Mouse (Mus musculus): Measurements from ENCODE around the gene Tbr1. TPM values are rescaled to one million over a fixed set of nuclear protein-coding genes. Genes with fewer than 3 reads are reported as not detected.

Gene Tbr1
- polyA plus RNA-seq, 1 experiment from 2014 or later = 0.26 TPM

DNA sequence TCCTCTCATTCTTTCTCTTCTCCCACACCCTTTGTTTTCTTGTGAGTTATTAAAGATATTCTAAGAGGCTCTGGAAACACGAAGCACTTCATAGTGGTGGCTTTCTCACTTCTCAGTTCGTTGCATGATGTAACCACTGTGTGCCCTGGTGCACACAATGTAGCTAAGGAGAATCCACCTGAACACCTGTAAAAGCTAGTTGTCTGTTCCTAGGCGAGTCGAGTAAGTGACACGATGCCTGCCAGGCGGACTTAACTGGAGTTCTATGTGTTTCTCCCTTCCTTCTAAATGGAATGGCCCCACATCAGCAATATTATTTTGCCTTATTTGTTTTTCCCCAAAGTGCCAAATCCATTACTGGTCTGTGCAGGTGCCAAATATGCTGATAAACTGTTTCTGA is 10.4 kb downstream of the Tbr1 start:
- WGBS = 18% methylated on average over 6 of the region's 6 CpGs
- no peaks in the 10 kb centered on the region for H3K36me3 ChIP-seq
- no peak overlapping the region for H3K4me3 ChIP-seq
- H3K4me2 ChIP-seq = no peak overlapping the region
- ATAC-seq (ENCODE audit: insufficient number of reproducible peaks, low FRiP score, low TSS enrichment, low read depth) = no peak
- H3K9me3 ChIP-seq = no peaks in the 10 kb centered on the region
- H3K4me1 ChIP-seq = peaks cover 29% of the 10 kb centered on the region
- no peak overlapping the region for H3K9ac ChIP-seq
- H3K27ac ChIP-seq = no peak overlapping the region
- H3K27me3 ChIP-seq = peaks cover 67% of the 10 kb centered on the region

DNA sequence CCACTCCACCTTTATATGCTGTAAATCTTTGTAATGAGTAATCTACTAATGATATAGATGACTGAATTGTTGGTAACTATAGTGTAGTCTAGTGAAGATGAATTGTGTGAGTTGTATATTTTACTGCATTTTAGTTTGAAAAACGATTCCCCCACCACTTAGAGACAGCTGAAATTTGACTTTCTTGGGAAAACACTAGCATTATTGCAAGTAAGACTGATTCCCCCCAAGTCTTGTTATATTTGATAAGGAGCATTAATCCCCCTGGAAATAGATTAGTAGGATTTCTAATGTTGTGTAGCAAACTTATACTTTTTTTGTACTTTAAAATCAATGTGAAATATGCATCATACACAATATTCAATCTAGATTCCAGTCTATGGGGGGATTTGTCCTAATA is 10.8 kb downstream of the Tbr1 start:
- Histone ChIP-seq H3K4me3 (no peak overlapping the region), H3K4me2 (no peak overlapping the region), H3K36me3 (no peaks in the 10 kb centered on the region), H3K4me1 (peaks cover 29% of the 10 kb centered on the region), H3K9ac (no peak overlapping the region), H3K27ac (no peak overlapping the region), H3K27me3 (peaks cover 65% of the 10 kb centered on the region), H3K9me3 (no peaks in the 10 kb centered on the region)
- no peak for ATAC-seq (ENCODE audit: insufficient number of reproducible peaks, low FRiP score, low TSS enrichment, low read depth)
- WGBS = 20% methylated on average over 1 of the region's 1 CpGs

DNA sequence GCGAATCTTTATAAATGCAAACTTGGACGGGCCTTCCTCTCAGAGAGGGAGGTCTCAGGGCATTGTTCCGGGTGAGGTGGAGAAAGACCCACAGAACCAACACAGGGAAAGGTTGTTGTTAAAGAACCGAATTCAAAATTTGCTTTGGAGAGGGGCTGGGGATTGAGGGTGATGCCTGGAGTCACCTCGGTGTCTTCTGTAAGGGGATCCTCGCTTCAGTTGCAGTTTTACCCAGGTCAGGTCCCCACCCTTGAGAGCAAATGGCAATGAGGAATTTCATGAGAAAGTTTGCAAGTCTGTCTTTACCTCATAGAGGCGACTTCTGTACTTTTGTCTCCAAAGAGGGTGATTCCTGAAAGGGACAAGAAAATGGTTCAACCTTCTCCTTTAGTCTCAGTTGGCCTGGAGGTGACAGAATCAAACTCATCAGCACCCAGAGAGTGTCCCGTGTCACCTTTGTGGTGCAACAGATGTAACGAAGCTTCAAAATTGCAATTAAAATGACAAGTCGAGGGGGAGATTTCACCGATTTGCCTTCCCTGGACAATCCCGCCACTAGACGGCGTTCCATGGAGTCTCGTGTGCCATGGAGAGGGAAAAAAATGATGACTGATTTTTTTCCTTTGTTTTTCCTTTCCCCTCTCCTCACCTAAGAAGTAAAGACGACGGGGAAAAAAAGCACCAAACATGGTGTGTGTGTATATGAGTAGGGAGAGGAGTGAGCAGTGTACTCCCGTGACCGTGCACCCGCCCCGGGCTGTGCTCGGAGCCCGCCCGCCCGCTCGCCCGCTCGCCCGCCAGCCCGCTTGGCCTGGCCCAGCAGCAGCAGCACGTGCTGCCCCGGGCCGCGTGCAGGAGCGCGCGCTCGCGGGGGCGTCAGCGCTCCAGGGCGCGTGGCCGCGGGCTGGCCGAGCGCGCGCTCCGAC is 12.1 kb downstream of the Tbr1 start:
- Histone ChIP-seq H3K9me3 (no peaks in the 10 kb centered on the region), H3K4me1 (peaks cover 29% of the 10 kb centered on the region), H3K4me3 (peak overlapping the region; percentile 45), H3K27me3 (peaks cover 52% of the 10 kb centered on the region), H3K36me3 (no peaks in the 10 kb centered on the region), H3K27ac (0 out of 2 replicates have a peak overlapping the region, but pooled peaks have one; percentile 75), H3K9ac (0 out of 2 replicates have a peak overlapping the region, but pooled peaks have one; percentile 54), H3K4me2 (peak overlapping the region; percentile 88)
- 5% methylated on average over 40 of the region's 50 CpGs for WGBS
- ATAC-seq (ENCODE audit: insufficient number of reproducible peaks, low FRiP score, low TSS enrichment, low read depth) = peak; percentile 64; the same call in 1 of the 2 replicates

DNA sequence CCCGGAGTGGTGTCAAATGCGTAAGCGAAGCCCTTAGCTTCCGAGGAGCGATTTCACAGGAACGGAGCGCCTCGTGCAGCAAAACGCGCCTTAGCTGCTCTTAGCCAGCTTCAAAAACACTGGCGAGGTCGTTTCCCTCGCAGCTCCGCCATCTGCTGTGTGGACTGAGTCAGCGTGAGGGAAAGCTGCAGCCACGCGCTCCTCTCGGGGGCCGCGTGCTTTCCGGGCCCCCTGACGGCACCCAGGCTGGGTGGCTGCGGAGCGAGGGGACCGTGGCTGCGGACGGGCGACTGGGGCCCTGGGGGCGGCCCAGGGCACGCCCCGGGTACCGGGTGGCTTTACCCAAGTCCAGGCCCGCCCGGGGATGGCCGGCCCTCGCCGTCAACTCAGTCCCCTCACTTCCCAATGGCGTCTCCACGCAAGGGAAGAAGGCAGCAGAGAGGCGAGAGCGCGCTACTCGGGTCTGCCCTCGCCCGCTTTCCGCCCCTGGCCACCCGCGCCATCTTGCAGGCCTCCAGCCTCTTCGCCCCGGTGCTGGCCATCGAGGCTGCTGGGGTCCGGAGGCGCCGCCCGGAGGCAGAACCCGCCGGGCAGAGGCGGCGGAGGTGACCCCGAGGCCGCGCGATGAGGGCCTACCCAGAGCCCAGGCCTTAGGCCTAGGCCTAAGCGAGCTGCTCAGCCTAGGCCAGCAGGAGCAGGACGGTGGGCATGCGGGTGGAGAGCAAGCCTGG is 13.0 kb downstream of the Tbr1 start:
- H3K27me3 ChIP-seq = peaks cover 43% of the 10 kb centered on the region

DNA sequence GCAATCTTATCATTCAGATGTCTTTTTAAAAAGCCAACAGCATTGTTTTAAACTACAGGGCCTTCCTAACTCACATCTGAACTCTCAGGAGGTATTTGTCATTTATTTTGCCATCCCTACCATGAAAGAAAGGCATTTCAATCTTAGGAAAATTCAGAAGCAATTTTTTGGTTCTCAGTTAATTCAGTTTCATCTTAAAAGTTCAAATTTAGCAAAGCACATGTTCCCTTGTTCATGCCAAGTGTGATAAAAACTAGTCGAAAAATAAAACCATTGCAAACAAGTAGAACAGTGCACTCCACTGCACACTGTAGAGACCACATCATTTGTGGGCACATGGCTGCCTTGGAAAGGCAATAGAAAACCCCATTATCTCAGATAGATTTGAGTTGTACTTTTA is 15.5 kb downstream of the Tbr1 start:
- Histone ChIP-seq H3K4me3 (no peak overlapping the region), H3K9me3 (no peaks in the 10 kb centered on the region), H3K27ac (no peak overlapping the region), H3K36me3 (no peaks in the 10 kb centered on the region), H3K9ac (no peak overlapping the region), H3K4me2 (no peak overlapping the region), H3K4me1 (peaks cover 15% of the 10 kb centered on the region), H3K27me3 (peaks cover 21% of the 10 kb centered on the region)
- 76% methylated on average over 1 of the region's 1 CpGs for WGBS
- ATAC-seq (ENCODE audit: insufficient number of reproducible peaks, low FRiP score, low TSS enrichment, low read depth) = no peak

More for the DNA sequence above, 13.0 kb downstream of the Tbr1 start:
- peak; percentile 62 for ATAC-seq (ENCODE audit: insufficient number of reproducible peaks, low FRiP score, low TSS enrichment, low read depth)
- Histone ChIP-seq H3K9ac (peak overlapping the region; percentile 54), H3K4me1 (peaks cover 29% of the 10 kb centered on the region), H3K27ac (peak overlapping the region; percentile 75), H3K4me2 (peak overlapping the region; percentile 88), H3K4me3 (peak overlapping the region; percentile 45), H3K9me3 (no peaks in the 10 kb centered on the region), H3K36me3 (no peaks in the 10 kb centered on the region)
- 7% methylated on average over 66 of the region's 66 CpGs for WGBS

DNA sequence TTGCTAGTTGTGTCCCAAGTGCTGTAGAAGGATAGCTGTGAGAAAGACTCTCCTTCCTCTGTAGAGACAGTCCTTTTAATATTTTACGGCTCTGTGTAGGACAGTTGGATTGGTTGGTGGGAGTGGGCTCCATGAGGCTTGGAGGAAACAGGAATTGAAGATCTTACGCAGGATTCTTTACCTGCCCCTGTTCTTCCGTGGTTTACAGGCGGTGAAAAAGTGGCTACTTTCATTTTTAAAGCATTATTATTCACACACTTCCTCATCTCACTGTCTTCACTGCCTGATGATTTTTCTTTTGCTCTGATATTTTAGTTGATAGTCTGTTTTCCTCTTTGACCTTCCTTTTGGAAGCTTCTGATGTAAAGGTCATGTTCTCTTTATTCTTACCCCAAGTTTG is 17.5 kb downstream of the Tbr1 start:
- Histone ChIP-seq H3K4me3 (no peak overlapping the region), H3K4me2 (no peak overlapping the region), H3K27ac (no peak overlapping the region), H3K4me1 (peaks cover 9% of the 10 kb centered on the region), H3K27me3 (peaks cover 6% of the 10 kb centered on the region; the same call in 1 of the 2 replicates), H3K9ac (no peak overlapping the region), H3K9me3 (no peaks in the 10 kb centered on the region), H3K36me3 (no peaks in the 10 kb centered on the region)
- no peak for ATAC-seq (ENCODE audit: insufficient number of reproducible peaks, low FRiP score, low TSS enrichment, low read depth)
- WGBS = 70% methylated on average over 4 of the region's 4 CpGs

DNA sequence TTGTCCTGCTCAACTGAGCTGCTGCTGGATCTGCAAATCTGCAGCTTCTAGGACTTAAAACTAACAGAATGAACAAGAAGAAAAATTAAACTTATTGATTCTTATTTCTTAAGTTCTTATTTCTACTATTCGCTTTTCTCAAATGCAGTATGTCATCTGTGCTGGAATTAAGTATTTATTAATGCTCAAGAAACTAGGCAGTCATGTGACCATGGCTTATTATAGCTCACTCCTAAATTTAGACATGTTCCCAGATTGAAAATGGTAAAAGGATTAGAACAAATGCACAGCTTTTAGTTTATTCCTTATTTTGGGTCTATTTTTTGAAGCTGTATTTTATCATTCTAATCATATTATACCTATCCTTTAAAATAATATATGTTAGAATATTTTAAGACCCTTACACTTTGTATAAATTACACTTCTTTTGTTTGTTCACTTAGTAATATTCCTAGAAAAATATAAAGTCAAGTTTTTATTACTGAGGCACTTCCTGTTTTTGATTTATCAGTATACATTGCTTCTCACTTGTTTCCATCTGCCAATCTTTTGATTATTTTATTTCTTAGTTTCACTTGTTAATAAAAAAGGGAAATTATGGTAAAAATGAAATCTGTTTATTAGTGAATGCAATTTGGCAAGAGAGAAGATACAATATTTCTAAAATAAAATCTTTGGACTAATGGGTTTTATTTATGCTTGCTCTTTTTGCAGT is 20.9 kb downstream of the Tbr1 start:
- WGBS = 79% methylated on average over 1 of the region's 1 CpGs
- no peak for ATAC-seq (ENCODE audit: insufficient number of reproducible peaks, low FRiP score, low TSS enrichment, low read depth)
- Histone ChIP-seq H3K27ac (no peak overlapping the region), H3K27me3 (no peaks in the 10 kb centered on the region), H3K9me3 (no peaks in the 10 kb centered on the region), H3K4me3 (no peak overlapping the region), H3K4me2 (no peak overlapping the region), H3K9ac (no peak overlapping the region), H3K4me1 (no peaks in the 10 kb centered on the region), H3K36me3 (no peaks in the 10 kb centered on the region)

DNA sequence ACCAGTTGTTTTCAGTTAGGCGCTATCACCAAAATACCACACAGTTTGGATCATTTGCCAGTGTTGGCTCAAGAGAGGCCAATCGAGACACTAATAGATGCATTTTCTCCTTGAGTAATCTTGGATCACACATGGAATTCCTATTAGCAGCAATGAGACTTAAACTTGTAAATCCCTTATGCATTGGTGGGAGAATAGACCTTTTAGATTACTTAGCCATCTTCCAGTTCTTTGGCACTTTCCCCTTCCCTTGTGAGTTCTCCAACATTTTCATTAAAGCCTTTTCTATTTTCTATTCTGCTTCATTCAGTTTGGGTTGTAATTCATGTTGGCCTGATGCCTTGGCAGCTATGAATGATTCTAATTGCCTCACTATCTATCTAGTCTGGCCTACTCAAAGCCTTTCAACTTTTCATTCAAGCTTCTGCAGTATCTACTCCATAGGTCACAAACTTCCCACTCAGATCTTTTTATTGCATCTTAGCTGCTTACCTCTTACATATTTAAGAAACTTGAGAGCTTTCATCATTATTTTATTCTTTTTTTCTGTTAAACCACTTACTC is 34.6 kb downstream of the Tbr1 start:
- Histone ChIP-seq H3K27ac (no peak overlapping the region), H3K27me3 (no peaks in the 10 kb centered on the region), H3K9me3 (no peaks in the 10 kb centered on the region), H3K36me3 (no peaks in the 10 kb centered on the region), H3K4me2 (no peak overlapping the region), H3K4me1 (no peaks in the 10 kb centered on the region), H3K4me3 (no peak overlapping the region), H3K9ac (no peak overlapping the region)
- no peak for ATAC-seq (ENCODE audit: insufficient number of reproducible peaks, low FRiP score, low TSS enrichment, low read depth)
- WGBS = 77% methylated on average over 2 of the region's 2 CpGs

Small RNAs within 50 kb of the gene (microRNA-seq; reads per million reads assigned to microRNA genes)
- gene Gm22403 = not detected

Other genes starting within 250 kb of the Tbr1 start
- gene Tank, start 224.3 kb upstream of the Tbr1 start, polyA plus RNA-seq (2015; fragmentation: Nextera tagmentation; extraction: Ambion mirVana) = 28.0 and 29.8 TPM in 2 replicates
- 158 and 167 TPM in 2 replicates for gene Psmd14, start 91.2 kb upstream of the Tbr1 start, polyA plus RNA-seq (2015; fragmentation: Nextera tagmentation; extraction: Ambion mirVana)
- gene Slc4a10, start 243.5 kb downstream of the Tbr1 start, polyA plus RNA-seq (2015; fragmentation: Nextera tagmentation; extraction: Ambion mirVana) = 0.38 and 0.41 TPM in 2 replicates

Data from limb, embryonic 15.5 days (tissue).